Mouse (Mus musculus) intestine, embryonic 16.5 days (tissue): ENCODE results near the gene Tgfbi. TPM values are rescaled to one million over a fixed set of nuclear protein-coding genes. Genes with fewer than 3 reads are reported as not detected.

Source experiments
- ATAC-seq: fragments of 200-750 bp; cut with Nextera tagmentation; 2 replicates; pipeline ENCODE4 v1.8.0; 2017; ENCODE audit warnings: moderate TSS enrichment, moderate library complexity
- H3K27ac ChIP-seq: fragments of 300-500 bp; sonication (generic); 2 replicates; pipeline ENCODE4 v1.5.1; 2014; ENCODE audit warnings: mild to moderate bottlenecking, low read length
- H3K27me3 ChIP-seq: fragments of 300-500 bp; sonication (generic); replicated peaks from 2 replicates; pipeline ENCODE4 v1.6.1; 2014; ENCODE audit warnings: low read length, control low read depth, mixed read lengths; ENCODE audit not compliant: control insufficient read depth, insufficient read depth
- H3K36me3 ChIP-seq: fragments of 300-500 bp; sonication (generic); 2 replicates; pipeline ENCODE4 v1.6.1; 2014; ENCODE audit warnings: low read length, control low read depth; ENCODE audit not compliant: control insufficient read depth, insufficient read depth
- H3K4me1 ChIP-seq: fragments of 300-500 bp; sonication (generic); 2 replicates; pipeline ENCODE4 v1.6.1; 2014; ENCODE audit warnings: low read length, control low read depth, mixed read lengths; ENCODE audit not compliant: control insufficient read depth, insufficient read depth
- H3K4me2 ChIP-seq: fragments of 300-500 bp; sonication (generic); 2 replicates; pipeline ENCODE4 v1.6.1; 2014; ENCODE audit warnings: low read depth, low read length, control low read depth
- H3K4me3 ChIP-seq: fragments of 300-500 bp; sonication (generic); 2 replicates; pipeline ENCODE4 v1.5.1; 2014; ENCODE audit warnings: mild to moderate bottlenecking, low read length
- H3K9ac ChIP-seq: fragments of 300-500 bp; sonication (generic); 2 replicates; pipeline ENCODE4 v1.6.1; 2014; ENCODE audit warnings: low read depth, low read length
- H3K9me3 ChIP-seq: fragments of 300-500 bp; sonication (generic); 2 replicates; pipeline ENCODE4 v1.6.1; 2016; ENCODE audit warnings: low read length, control low read depth; ENCODE audit not compliant: control insufficient read depth
- WGBS: fragments of 180-500 bp; shearing (Covaris S2); extraction: QIAGEN DNeasy Blood & Tissue Kit; methylation state at CpG from one replicate; pipeline ENCODE4 v1.1.7; 2014; 5-methylcytosine and 5-hydroxymethylcytosine counted together
- polyA plus RNA-seq: library from polyadenylated mRNA; unstranded; fragments of >200 nt; fragmentation: Nextera tagmentation; extraction: Ambion mirVana; gene quantifications from 2 replicates; pipeline ENCODE4 v1.2.1, GENCODE M21; 2015

The Tgfbi gene
- polyA plus RNA-seq, 1 experiment from 2014 or later, result 124 TPM

DNA sequence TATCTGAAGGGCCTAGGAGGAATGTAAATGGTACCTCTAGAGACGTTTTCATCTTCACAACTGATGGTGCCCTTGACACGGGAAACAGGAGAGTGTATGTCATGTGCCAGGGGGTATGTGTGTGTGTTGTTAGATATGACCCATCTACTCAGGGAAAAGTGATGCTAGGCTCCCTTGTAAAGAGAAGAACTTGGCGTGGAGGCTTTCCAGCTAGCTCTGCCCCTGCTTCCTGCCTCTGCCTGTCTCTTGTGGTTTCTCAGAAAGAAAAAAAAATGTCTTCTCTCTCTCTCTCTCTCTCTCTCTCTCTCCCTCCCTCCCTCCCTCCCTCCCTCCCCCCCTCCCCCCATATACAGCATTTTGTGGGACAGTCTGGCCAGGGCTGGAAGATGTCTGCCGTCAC is 72.6 kb downstream of the Tgfbi start:
- H3K4me3 ChIP-seq, result no peak overlapping the region
- H3K36me3 ChIP-seq, result no peaks in the 10 kb centered on the region
- ATAC-seq, result no peak
- H3K4me1 ChIP-seq, result peaks cover 25% of the 10 kb centered on the region
- no peak overlapping the region for H3K9ac ChIP-seq
- 56% methylated on average over 4 of the region's 4 CpGs for WGBS
- no peak overlapping the region for H3K4me2 ChIP-seq
- no peaks in the 10 kb centered on the region for H3K9me3 ChIP-seq
- no peaks in the 10 kb centered on the region for H3K27me3 ChIP-seq
- no peak overlapping the region for H3K27ac ChIP-seq

DNA sequence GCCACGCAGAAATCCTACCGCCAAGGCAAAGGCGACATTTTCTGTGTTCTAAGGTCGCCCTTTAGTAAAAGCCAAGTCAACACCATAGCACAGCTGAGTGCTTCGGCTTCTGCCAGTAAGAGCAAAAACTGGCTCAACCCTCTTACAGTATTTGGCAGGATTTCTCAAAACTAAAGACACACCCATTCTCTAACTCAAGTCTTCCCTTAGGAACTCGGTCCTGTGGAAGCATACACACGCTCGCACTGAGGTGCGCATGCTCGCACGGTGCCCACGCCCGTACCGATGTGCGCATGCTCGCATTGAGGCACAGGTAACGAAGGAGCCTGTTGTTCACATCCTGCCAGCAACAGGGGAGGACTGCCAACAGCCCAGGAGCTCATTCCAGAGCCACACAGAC is 73.0 kb downstream of the Tgfbi start:
- Histone ChIP-seq H3K36me3 (no peaks in the 10 kb centered on the region), H3K4me1 (peaks cover 25% of the 10 kb centered on the region), H3K27ac (no peak overlapping the region), H3K9ac (no peak overlapping the region), H3K9me3 (no peaks in the 10 kb centered on the region), H3K4me3 (no peak overlapping the region), H3K4me2 (no peak overlapping the region), H3K27me3 (no peaks in the 10 kb centered on the region)
- WGBS, result 71% methylated on average over 17 of the region's 17 CpGs
- no peak for ATAC-seq

DNA sequence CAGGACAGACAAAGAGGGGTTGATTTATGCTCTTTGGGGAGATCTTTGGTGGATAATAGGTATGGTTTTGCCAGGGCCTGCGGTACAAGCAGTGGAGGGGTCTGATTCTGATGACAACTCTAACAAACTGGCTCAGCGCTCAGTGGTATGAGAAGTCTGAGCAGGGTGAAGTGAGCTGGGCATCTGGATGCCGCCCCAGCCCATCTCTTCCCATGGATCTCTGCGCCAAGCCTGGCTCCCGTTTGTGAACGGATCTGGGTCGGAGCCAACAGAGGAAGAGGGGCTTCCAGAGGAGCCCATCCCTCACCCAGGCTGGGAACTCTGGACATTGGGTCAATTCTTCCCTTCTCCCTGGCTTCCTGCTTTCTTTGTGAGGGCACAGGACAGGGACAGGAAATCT is 74.0 kb downstream of the Tgfbi start:
- Histone ChIP-seq H3K9me3 (no peaks in the 10 kb centered on the region), H3K4me1 (peaks cover 21% of the 10 kb centered on the region), H3K36me3 (no peaks in the 10 kb centered on the region), H3K9ac (no peak overlapping the region), H3K27me3 (no peaks in the 10 kb centered on the region), H3K4me2 (no peak overlapping the region), H3K4me3 (no peak overlapping the region), H3K27ac (no peak overlapping the region)
- no peak for ATAC-seq
- WGBS, result 73% methylated on average over 7 of the region's 7 CpGs

Other genes starting within 250 kb of the Tgfbi start
- not detected in 2 replicates for gene Gm3045, start 182.9 kb upstream of the Tgfbi start, polyA plus RNA-seq
- 0.06 TPM in 1 of 2 replicates, not detected in the other for gene Slc25a48, start 171.2 kb upstream of the Tgfbi start, polyA plus RNA-seq
- not detected in 2 replicates for gene Il9, start 127.3 kb upstream of the Tgfbi start, polyA plus RNA-seq
- 1.6 and 2.1 TPM in 2 replicates for gene Fbxl21, start 87.1 kb upstream of the Tgfbi start, polyA plus RNA-seq
- 10.3 and 15.4 TPM in 2 replicates for gene Lect2, start 61.0 kb upstream of the Tgfbi start, polyA plus RNA-seq
- gene Smad5, start 93.5 kb downstream of the Tgfbi start, polyA plus RNA-seq, result 14.5 and 15.3 TPM in 2 replicates
- gene Gm45623, start 144.3 kb downstream of the Tgfbi start, polyA plus RNA-seq, result 0.27 and 0.43 TPM in 2 replicates